8 mouse cellular contexts compared by ENCODE assay signal in genomic region chr1:55027966-55028365, GRCm38 (mm10). TPM values are rescaled to one million over a fixed set of nuclear protein-coding genes. Genes with fewer than 3 reads are reported as not detected.
DNase-seq lines count a peak whose midpoint lies in the region; ATAC-seq and TF ChIP-seq lines count a peak whose summit lies in the region.

No protein-coding gene starts in this region.

- H3K4me1 ChIP-seq in heart, adult 2 months (ENCODE audit: control insufficient read depth, insufficient read depth, low read length): peaks cover 9% of the 10 kb centered on the region
- peaks cover 9% of the 10 kb centered on the region for H3K4me1 ChIP-seq in thymus, adult 2 months (replicated peaks; ENCODE audit: control insufficient read depth, insufficient read depth, low read length)
- peaks cover 73% of the 10 kb centered on the region for H3K4me1 ChIP-seq in liver, embryonic 15.5 days (replicated peaks)

- H3K9me3 ChIP-seq in liver, embryonic 15.5 days (replicated peaks): no peaks in the 10 kb centered on the region

- H3K4me3 ChIP-seq in heart, adult 2 months: peak overlapping the region; percentile 54; the same call in 1 of the 2 replicates
- H3K4me3 ChIP-seq in thymus, adult 2 months (ENCODE audit: control insufficient read depth, insufficient read depth, low read length): peak overlapping the region; percentile 65; the same call in 1 of the 2 replicates
- peak overlapping the region; percentile 81 for H3K4me3 ChIP-seq in liver, embryonic 15.5 days (replicated peaks)

- TF ChIP-seq EP300 in heart, adult 2 months (IDR thresholded peaks at IDR 0.05; ENCODE audit: insufficient read depth, low read depth, low read length): no peak

- H3K9ac ChIP-seq in heart, adult 2 months (ENCODE audit: low read depth, low read length): no peak overlapping the region
- peak overlapping the region; percentile 66 for H3K9ac ChIP-seq in liver, embryonic 15.5 days

- no peaks in the 10 kb centered on the region for H3K27me3 ChIP-seq in heart, adult 2 months (ENCODE audit: control insufficient read depth, insufficient read depth, low read length)
- H3K27me3 ChIP-seq in thymus, adult 2 months (ENCODE audit: control insufficient read depth, insufficient read depth, low read length): no peaks in the 10 kb centered on the region
- no peaks in the 10 kb centered on the region for H3K27me3 ChIP-seq in liver, embryonic 15.5 days

- WGBS in heart, adult 2 months: 89% methylated on average over 1 of the region's 1 CpGs
- 89% methylated on average over 1 of the region's 1 CpGs for WGBS in thymus, adult 2 months
- WGBS in liver, embryonic 15.5 days (ENCODE audit: insufficient replicate concordance): 79% methylated on average over 1 of the region's 1 CpGs

- no peak for ATAC-seq in liver, embryonic 15.5 days (ENCODE audit: insufficient read depth)

- peak overlapping the region; percentile 73 for H3K4me2 ChIP-seq in liver, embryonic 15.5 days

- TF ChIP-seq POLR2A in heart, adult 2 months (IDR thresholded peaks at IDR 0.05; ENCODE audit: insufficient read depth, low read depth, low read length): no peak
- TF ChIP-seq POLR2A in thymus, adult 2 months (IDR thresholded peaks at IDR 0.05; ENCODE audit: control insufficient read depth, extremely low read depth, insufficient read depth, low read length, poor library complexity): no peak

- intact Hi-C loops in heart, adult 2 months (cut with DNase I): loop anchor here (1.0 to 5.0 kb wide), 4 partner anchors 25 to 199 kb away; partner anchors contain the start of genes Mob4 and Rftn2
- intact Hi-C loops in heart, postnatal 10 days (cut with DNase I): loop anchor here (1.0 to 2.0 kb wide), 3 partner anchors 24 to 103 kb away; partner anchors contain the start of genes Coq10b and Mob4
- intact Hi-C loops in left cerebral cortex, postnatal 10 days (cut with DNase I): loop anchor here (2.0 kb wide), 1 partner anchor 25 kb away; the partner anchor contains the start of gene Coq10b

- TF ChIP-seq CTCF in heart, adult 2 months (IDR thresholded peaks at IDR 0.05): no peak
- TF ChIP-seq CTCF in thymus, adult 2 months (IDR thresholded peaks at IDR 0.05; ENCODE audit: borderline replicate concordance, control insufficient read depth, extremely low read depth, insufficient read depth, low read length, poor library complexity): no peak

- peaks cover 3% of the 10 kb centered on the region; the same call in 1 of the 2 replicates for H3K79me2 ChIP-seq in heart, adult 2 months (replicated peaks; ENCODE audit: control insufficient read depth, insufficient read depth, low read length)

- no peak for DNase-seq in heart, adult 2 months
- no peak for DNase-seq in heart, postnatal 10 days
- DNase-seq in thymus, adult 2 months: no peak
- DNase-seq in thymus, postnatal 10 days (ENCODE audit: low spot score in 2 of 2): no peak
- no peak for DNase-seq in right cerebral cortex, postnatal 10 days (ENCODE audit: low spot score in 2 of 2)
- DNase-seq in urinary bladder, postnatal 10 days (ENCODE audit: low spot score): no peak
- DNase-seq in left cerebral cortex, postnatal 10 days (ENCODE audit: extremely low spot score in 1 of 2, low spot score in 2 of 2): no peak

- peak overlapping the region; percentile 95 for H3K27ac ChIP-seq in heart, adult 2 months
- H3K27ac ChIP-seq in thymus, adult 2 months (ENCODE audit: control insufficient read depth, insufficient read depth, low read length): no peak overlapping the region
- peak overlapping the region; percentile 97 for H3K27ac ChIP-seq in liver, embryonic 15.5 days (replicated peaks)

- H3K36me3 ChIP-seq in heart, adult 2 months (ENCODE audit: control insufficient read depth, insufficient read depth, low read length): peaks cover 18% of the 10 kb centered on the region
- no peaks in the 10 kb centered on the region for H3K36me3 ChIP-seq in thymus, adult 2 months (ENCODE audit: control insufficient read depth, insufficient read depth, low read length)
- H3K36me3 ChIP-seq in liver, embryonic 15.5 days (replicated peaks): peaks cover 5% of the 10 kb centered on the region; the same call in 1 of the 2 replicates

RNA-seq across cellular contexts. Expression of gene Sf3b1, which starts 0.7 kb away (rescaled TPM):
- total RNA-seq in heart, adult 2 months (2021): 10 to 100 TPM; 64.4 to 74.9 TPM
- polyA plus RNA-seq in heart, adult 2 months (2012; rRNA removed): 27.9 and 62.8 TPM in 2 replicates
- 100 to 1,000 TPM; 115 to 139 TPM for total RNA-seq in heart, postnatal 10 days (2021)
- 90.6 and 110 TPM in 2 replicates for polyA plus RNA-seq in thymus, adult 2 months (2012; rRNA removed)
- 112 and 130 TPM in 2 replicates for polyA plus RNA-seq in liver, embryonic 15.5 days (2015; fragmentation: Nextera tagmentation; extraction: Ambion mirVana)
- total RNA-seq in left cerebral cortex, postnatal 10 days (2021): 100 to 1,000 TPM; 157 to 174 TPM

RNA-seq across cellular contexts. Expression of gene Coq10b, which starts 24.6 kb away (rescaled TPM):
- 10 to 100 TPM; 26.7 to 64.0 TPM for total RNA-seq in heart, adult 2 months (2021)
- polyA plus RNA-seq in heart, adult 2 months (2012; rRNA removed): 16.0 and 23.1 TPM in 2 replicates
- total RNA-seq in heart, postnatal 10 days (2021): 10 to 100 TPM; 34.8 to 38.7 TPM
- 5.5 and 6.6 TPM in 2 replicates for polyA plus RNA-seq in thymus, adult 2 months (2012; rRNA removed)
- 13.0 and 13.3 TPM in 2 replicates for polyA plus RNA-seq in liver, embryonic 15.5 days (2015; fragmentation: Nextera tagmentation; extraction: Ambion mirVana)
- total RNA-seq in left cerebral cortex, postnatal 10 days (2021): 10 to 100 TPM; 24.4 to 25.6 TPM

RNA-seq across cellular contexts. Expression of gene Hspe1, which starts 60.0 kb away (rescaled TPM):
- 100 to 1,000 TPM; 153 to 180 TPM for total RNA-seq in heart, adult 2 months (2021)
- polyA plus RNA-seq in heart, adult 2 months (2012; rRNA removed): 44.5 and 69.3 TPM in 2 replicates
- total RNA-seq in heart, postnatal 10 days (2021): 100 to 1,000 TPM; 123 to 130 TPM
- 33.2 and 38.3 TPM in 2 replicates for polyA plus RNA-seq in thymus, adult 2 months (2012; rRNA removed)
- polyA plus RNA-seq in liver, embryonic 15.5 days (2015; fragmentation: Nextera tagmentation; extraction: Ambion mirVana): 233 and 311 TPM in 2 replicates
- total RNA-seq in left cerebral cortex, postnatal 10 days (2021): 10 to 100 TPM; 92.6 to 97.8 TPM
